Mouse (Mus musculus): ENCODE measurements around the gene Prps1l1. TPM values are rescaled to one million over a fixed set of nuclear protein-coding genes. Genes with fewer than 3 reads are reported as not detected.

Prps1l1 gene
- polyA plus RNA-seq, 1 experiment from 2014 or later: not detected

Other genes starting within 250 kb of the Prps1l1 start
- 8.2 and 10.1 TPM in 2 replicates for gene Hdac9, start 67.7 kb upstream of the Prps1l1 start, polyA plus RNA-seq (2016; fragmentation: Nextera tagmentation; extraction: Ambion mirVana)
- gene Snx13, start 62.4 kb downstream of the Prps1l1 start, polyA plus RNA-seq (2016; fragmentation: Nextera tagmentation; extraction: Ambion mirVana): 14.7 and 16.4 TPM in 2 replicates